Mouse (Mus musculus): Measurements from ENCODE around the gene Mex3a. TPM values are rescaled to one million over a fixed set of nuclear protein-coding genes. Genes with fewer than 3 reads are reported as not detected.

The Mex3a gene
- 25.2 and 26.3 TPM in 2 replicates for polyA plus RNA-seq (2014; fragmentation: Nextera tagmentation; extraction: Ambion mirVana)

DNA sequence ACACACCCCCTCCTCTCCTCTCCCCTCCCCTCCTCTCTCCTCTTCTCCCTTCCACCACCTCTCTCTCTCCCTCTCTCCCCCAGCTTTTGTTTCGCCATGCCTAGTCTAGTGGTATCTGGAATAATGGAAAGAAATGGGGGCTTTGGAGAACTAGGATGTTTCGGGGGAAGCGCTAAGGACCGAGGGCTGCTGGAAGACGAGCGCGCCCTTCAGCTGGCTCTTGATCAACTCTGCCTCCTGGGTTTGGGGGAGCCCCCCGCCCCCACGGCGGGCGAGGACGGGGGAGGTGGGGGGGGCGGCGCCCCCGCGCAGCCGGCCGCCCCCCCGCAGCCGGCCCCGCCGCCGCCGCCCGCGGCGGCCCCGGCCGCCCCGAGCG, at the start of gene Mex3a:
Gene Mex3a, plus strand, starts transcription at position 97 of the 376 bp plus-strand sequence.
- Histone ChIP-seq H3K36me3 (ENCODE audit: control insufficient read depth, insufficient read depth, low read length) (peaks cover 15% of the 10 kb centered on the region), H3K27ac (ENCODE audit: low read length) (peak within 1 kb of the TSS; percentile 98), H3K9me3 (ENCODE audit: control insufficient read depth, low read depth, low read length) (no peaks in the 10 kb centered on the region), H3K4me2 (replicated peaks; ENCODE audit: low read depth, low read length) (peak within 1 kb of the TSS; percentile 91), H3K9ac (replicated peaks; ENCODE audit: low read depth, low read length) (peak within 1 kb of the TSS; percentile 94), H3K4me1 (ENCODE audit: control insufficient read depth, insufficient read depth, low read length) (peaks cover 58% of the 10 kb centered on the region), H3K4me3 (ENCODE audit: low read depth, low read length) (peak within 1 kb of the TSS; percentile 67), H3K27me3 (ENCODE audit: control insufficient read depth, insufficient read depth, low read length) (no peaks in the 10 kb centered on the region)
- ATAC-seq (ENCODE audit: insufficient number of reproducible peaks, insufficient read depth, low FRiP score, low read depth) = no peak
- WGBS = under 1% methylated on average over 30 of the region's 31 CpGs

DNA sequence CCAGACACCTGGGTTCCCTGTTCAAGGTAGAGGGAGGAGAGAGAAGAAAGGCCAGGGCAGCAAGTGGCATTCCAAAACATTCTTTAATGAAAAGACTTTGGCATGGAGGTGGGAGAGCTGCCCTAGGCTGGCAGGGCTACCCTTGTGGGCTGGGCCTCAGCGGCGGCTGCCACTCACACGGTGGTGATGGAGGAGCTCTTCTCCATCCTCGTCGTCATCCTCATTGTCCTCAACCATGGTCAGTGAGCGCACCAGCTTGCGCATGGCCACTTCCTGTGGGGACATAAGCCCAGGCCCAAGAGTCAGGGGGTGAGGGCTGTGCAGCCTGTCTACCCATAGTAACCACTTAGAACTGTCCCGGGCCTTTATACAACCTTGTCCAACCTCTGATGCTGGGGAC, 49.1 kb upstream of the Mex3a start:
- ATAC-seq (ENCODE audit: insufficient number of reproducible peaks, insufficient read depth, low FRiP score, low read depth) = no peak
- WGBS = 78% methylated on average over 8 of the region's 8 CpGs
- H3K27me3 ChIP-seq (ENCODE audit: control insufficient read depth, insufficient read depth, low read length) = no peaks in the 10 kb centered on the region
- no peak overlapping the region for H3K9ac ChIP-seq (replicated peaks; ENCODE audit: low read depth, low read length)
- H3K36me3 ChIP-seq (ENCODE audit: control insufficient read depth, insufficient read depth, low read length) = peaks cover 20% of the 10 kb centered on the region
- no peak overlapping the region for H3K4me2 ChIP-seq (replicated peaks; ENCODE audit: low read depth, low read length)
- no peaks in the 10 kb centered on the region for H3K9me3 ChIP-seq (ENCODE audit: control insufficient read depth, low read depth, low read length)
- no peak overlapping the region for H3K27ac ChIP-seq (ENCODE audit: low read length)
- H3K4me3 ChIP-seq (ENCODE audit: low read depth, low read length) = no peak overlapping the region
- peaks cover 6% of the 10 kb centered on the region; the same call in 1 of the 2 replicates for H3K4me1 ChIP-seq (ENCODE audit: control insufficient read depth, insufficient read depth, low read length)

DNA sequence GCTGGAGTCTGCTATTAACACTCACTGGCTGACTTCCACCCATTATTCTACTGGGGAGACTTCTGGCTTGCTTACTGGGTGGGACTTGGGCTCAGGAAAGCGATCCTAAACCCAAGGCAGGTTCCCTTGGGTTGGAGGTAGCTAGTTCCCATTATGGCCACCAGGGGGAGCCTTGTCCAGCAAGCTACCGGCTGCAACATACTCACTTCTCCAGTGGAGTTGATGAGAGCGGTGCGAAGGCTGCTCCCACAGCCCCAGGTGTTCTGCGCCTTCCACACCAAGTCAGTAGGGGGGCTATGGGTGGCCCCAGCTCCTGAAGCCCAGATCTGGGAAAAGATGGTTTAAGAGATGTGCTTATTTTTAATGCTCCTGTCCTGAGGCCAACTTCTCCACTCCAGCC, 48.6 kb upstream of the Mex3a start:
- H3K4me1 ChIP-seq (ENCODE audit: control insufficient read depth, insufficient read depth, low read length) = peaks cover 11% of the 10 kb centered on the region; the same call in 1 of the 2 replicates
- no peak overlapping the region for H3K27ac ChIP-seq (ENCODE audit: low read length)
- H3K4me3 ChIP-seq (ENCODE audit: low read depth, low read length) = no peak overlapping the region
- H3K9ac ChIP-seq (replicated peaks; ENCODE audit: low read depth, low read length) = no peak overlapping the region
- peaks cover 20% of the 10 kb centered on the region for H3K36me3 ChIP-seq (ENCODE audit: control insufficient read depth, insufficient read depth, low read length)
- no peaks in the 10 kb centered on the region for H3K9me3 ChIP-seq (ENCODE audit: control insufficient read depth, low read depth, low read length)
- WGBS = 10% methylated on average over 5 of the region's 5 CpGs
- 0 out of 2 replicates have a peak, but pooled peaks have one; percentile 30 for ATAC-seq (ENCODE audit: insufficient number of reproducible peaks, insufficient read depth, low FRiP score, low read depth)
- H3K27me3 ChIP-seq (ENCODE audit: control insufficient read depth, insufficient read depth, low read length) = no peaks in the 10 kb centered on the region
- H3K4me2 ChIP-seq (replicated peaks; ENCODE audit: low read depth, low read length) = no peak overlapping the region

DNA sequence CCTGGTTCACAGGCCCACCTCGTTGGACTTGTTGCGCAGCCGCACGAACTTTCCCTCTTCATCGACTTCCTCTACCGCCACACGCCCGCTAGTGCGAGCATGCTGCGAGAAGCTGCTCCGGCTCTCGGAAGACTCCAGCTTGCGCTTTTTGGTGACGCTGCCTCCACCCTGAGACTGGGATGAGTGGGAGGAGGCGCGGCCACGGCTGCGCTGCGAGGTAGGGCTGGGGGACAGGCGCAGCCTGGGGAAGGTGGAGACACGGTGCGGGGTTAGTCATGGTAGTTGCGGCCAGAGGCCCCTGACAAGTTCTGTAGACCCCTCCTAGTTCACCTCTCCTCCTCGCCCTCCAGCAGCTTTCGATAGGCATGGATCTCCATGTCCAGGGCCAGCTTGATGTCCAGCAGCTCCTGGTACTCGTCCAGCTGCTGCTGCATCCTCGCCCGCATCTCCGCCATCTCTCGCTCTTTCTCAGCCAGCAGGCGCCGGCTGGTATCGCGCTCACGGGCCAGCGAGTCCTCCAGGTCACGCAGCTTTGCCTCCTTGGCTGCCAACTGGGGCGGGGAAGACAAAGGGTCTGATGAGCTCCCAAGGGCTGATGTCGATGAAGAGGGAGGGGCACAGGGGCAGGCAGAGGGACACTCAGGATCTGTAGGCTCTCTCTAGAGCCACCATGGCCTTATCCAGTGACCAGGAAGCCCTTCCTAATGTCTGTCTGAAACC, 47.4 kb upstream of the Mex3a start:
- Histone ChIP-seq H3K4me3 (ENCODE audit: low read depth, low read length) (peak overlapping the region; percentile 16), H3K4me2 (replicated peaks; ENCODE audit: low read depth, low read length) (peak overlapping the region; percentile 30), H3K9me3 (ENCODE audit: control insufficient read depth, low read depth, low read length) (no peaks in the 10 kb centered on the region), H3K36me3 (ENCODE audit: control insufficient read depth, insufficient read depth, low read length) (peaks cover 20% of the 10 kb centered on the region), H3K27ac (ENCODE audit: low read length) (no peak overlapping the region), H3K9ac (replicated peaks; ENCODE audit: low read depth, low read length) (no peak overlapping the region), H3K4me1 (ENCODE audit: control insufficient read depth, insufficient read depth, low read length) (peaks cover 20% of the 10 kb centered on the region; the same call in 1 of the 2 replicates), H3K27me3 (ENCODE audit: control insufficient read depth, insufficient read depth, low read length) (no peaks in the 10 kb centered on the region)
- ATAC-seq (ENCODE audit: insufficient number of reproducible peaks, insufficient read depth, low FRiP score, low read depth) = no peak
- WGBS = 17% methylated on average over 39 of the region's 39 CpGs

DNA sequence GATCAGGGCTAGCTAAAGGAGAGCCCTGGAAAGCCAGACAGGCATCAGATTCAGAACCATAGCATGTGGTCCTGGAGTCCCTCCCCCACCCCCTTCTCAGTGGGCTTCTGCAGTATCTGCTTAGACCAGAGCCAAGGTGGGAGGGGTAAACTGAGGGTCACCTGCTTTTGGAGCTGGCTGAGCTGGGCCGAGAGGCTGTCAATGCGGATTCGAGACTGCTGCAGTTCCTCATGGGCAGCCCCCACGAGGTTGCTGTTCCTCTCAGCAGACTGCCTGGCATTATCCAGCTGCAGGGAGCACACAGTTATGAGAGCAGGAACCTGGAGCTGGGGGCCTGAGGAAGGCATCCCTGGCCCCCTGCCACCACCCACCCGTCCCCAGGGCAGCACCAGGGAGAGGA, 46.2 kb upstream of the Mex3a start:
- H3K4me3 ChIP-seq (ENCODE audit: low read depth, low read length) = no peak overlapping the region
- H3K9ac ChIP-seq (replicated peaks; ENCODE audit: low read depth, low read length) = no peak overlapping the region
- no peak overlapping the region for H3K27ac ChIP-seq (ENCODE audit: low read length)
- H3K4me2 ChIP-seq (replicated peaks; ENCODE audit: low read depth, low read length) = no peak overlapping the region
- no peak for ATAC-seq (ENCODE audit: insufficient number of reproducible peaks, insufficient read depth, low FRiP score, low read depth)
- H3K27me3 ChIP-seq (ENCODE audit: control insufficient read depth, insufficient read depth, low read length) = no peaks in the 10 kb centered on the region
- H3K9me3 ChIP-seq (ENCODE audit: control insufficient read depth, low read depth, low read length) = no peaks in the 10 kb centered on the region
- H3K36me3 ChIP-seq (ENCODE audit: control insufficient read depth, insufficient read depth, low read length) = peaks cover 20% of the 10 kb centered on the region
- WGBS = 77% methylated on average over 5 of the region's 5 CpGs
- H3K4me1 ChIP-seq (ENCODE audit: control insufficient read depth, insufficient read depth, low read length) = peaks cover 20% of the 10 kb centered on the region; the same call in 1 of the 2 replicates

DNA sequence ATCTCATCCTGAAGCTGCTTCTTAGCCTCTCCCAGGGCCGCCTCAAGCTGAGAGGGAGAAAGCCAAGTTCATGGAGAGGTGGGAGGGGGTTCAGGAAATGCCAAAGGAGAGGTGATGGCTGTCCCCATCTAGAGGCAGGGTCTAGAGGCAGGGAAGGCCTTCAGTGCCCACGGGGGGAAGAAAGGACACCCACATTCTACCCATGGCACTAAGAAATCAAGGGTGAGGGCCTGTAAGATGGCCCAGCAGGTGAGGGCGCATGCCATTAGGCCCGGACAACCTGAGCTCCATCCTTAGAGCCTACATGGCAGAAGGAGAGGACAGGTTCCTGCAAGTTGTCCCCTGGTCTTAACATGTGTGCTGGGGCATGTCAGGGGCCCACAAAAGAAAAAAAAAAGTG, 45.3 kb upstream of the Mex3a start:
- H3K4me3 ChIP-seq (ENCODE audit: low read depth, low read length) = no peak overlapping the region
- no peak overlapping the region for H3K4me2 ChIP-seq (replicated peaks; ENCODE audit: low read depth, low read length)
- H3K27me3 ChIP-seq (ENCODE audit: control insufficient read depth, insufficient read depth, low read length) = no peaks in the 10 kb centered on the region
- H3K4me1 ChIP-seq (ENCODE audit: control insufficient read depth, insufficient read depth, low read length) = peaks cover 20% of the 10 kb centered on the region; the same call in 1 of the 2 replicates
- no peak overlapping the region for H3K27ac ChIP-seq (ENCODE audit: low read length)
- ATAC-seq (ENCODE audit: insufficient number of reproducible peaks, insufficient read depth, low FRiP score, low read depth) = no peak
- no peak overlapping the region for H3K9ac ChIP-seq (replicated peaks; ENCODE audit: low read depth, low read length)
- peaks cover 20% of the 10 kb centered on the region for H3K36me3 ChIP-seq (ENCODE audit: control insufficient read depth, insufficient read depth, low read length)
- WGBS = 77% methylated on average over 4 of the region's 4 CpGs
- no peaks in the 10 kb centered on the region for H3K9me3 ChIP-seq (ENCODE audit: control insufficient read depth, low read depth, low read length)

DNA sequence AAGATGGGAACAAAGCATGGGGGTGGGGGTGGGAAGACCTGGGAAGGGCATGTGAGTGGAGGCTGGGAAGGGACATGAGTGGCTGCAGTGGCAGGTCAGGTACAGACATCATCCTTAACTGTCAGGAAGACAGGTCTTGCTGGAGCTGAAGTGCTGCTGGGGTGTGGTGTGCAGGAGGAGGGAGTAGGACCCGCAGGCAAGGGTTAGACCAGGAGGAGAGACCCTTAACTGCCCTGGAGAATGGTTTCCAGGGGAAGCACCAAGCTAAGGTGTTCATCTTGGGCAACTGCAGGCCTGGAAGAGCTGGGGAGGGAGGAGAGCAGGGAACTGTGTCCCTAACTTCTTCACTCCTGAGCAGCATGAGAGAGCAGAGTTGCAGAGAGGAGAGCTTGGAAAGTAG, 44.8 kb upstream of the Mex3a start:
- ATAC-seq (ENCODE audit: insufficient number of reproducible peaks, insufficient read depth, low FRiP score, low read depth) = no peak
- Histone ChIP-seq H3K4me1 (ENCODE audit: control insufficient read depth, insufficient read depth, low read length) (peaks cover 23% of the 10 kb centered on the region; the same call in 1 of the 2 replicates), H3K9me3 (ENCODE audit: control insufficient read depth, low read depth, low read length) (no peaks in the 10 kb centered on the region), H3K27ac (ENCODE audit: low read length) (no peak overlapping the region), H3K4me3 (ENCODE audit: low read depth, low read length) (no peak overlapping the region), H3K4me2 (replicated peaks; ENCODE audit: low read depth, low read length) (no peak overlapping the region), H3K27me3 (ENCODE audit: control insufficient read depth, insufficient read depth, low read length) (no peaks in the 10 kb centered on the region), H3K36me3 (ENCODE audit: control insufficient read depth, insufficient read depth, low read length) (peaks cover 20% of the 10 kb centered on the region), H3K9ac (replicated peaks; ENCODE audit: low read depth, low read length) (no peak overlapping the region)
- 82% methylated on average over 1 of the region's 1 CpGs for WGBS

DNA sequence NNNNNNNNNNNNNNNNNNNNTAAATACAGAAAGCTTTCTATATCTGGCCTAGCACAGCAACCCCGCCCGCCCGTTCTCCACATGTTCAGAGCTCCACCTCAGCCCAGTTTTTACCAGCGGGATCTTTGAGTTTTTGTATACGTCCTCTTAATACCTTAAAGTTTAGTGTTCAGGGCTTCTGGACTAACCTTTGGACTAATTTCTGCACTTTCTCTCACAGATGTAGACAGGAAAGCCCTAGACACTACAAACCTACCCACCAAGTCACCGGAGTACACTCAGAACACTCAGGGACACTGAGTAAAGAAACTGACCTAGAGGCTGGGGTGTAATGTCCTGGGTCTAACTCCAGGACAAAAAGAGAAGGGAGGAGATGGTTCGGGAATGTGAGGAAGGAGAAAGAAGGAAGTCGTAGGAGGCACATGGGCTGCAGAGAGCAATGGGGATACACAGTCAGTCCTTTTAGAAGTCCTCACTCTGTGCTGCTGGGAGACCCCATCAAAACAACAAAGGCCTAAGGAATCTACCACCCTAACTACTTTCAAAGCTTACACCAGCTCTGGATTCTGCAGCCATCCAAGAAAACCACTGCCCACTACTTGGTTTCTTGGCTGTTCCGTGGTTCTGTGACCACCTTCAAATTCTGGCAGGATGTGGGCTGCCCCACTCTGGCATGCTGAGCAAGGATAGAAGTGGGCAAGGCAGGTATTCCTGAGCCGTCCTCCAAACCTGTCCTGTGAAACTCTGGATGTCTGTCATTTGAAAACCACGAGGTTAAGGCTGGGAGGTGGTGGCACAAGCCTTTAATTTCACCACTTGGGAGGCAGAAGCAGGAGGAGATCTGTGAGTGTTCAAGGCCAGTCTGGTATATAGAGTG, 38.3 kb upstream of the Mex3a start:
- Histone ChIP-seq H3K9ac (replicated peaks; ENCODE audit: low read depth, low read length) (no peak overlapping the region), H3K9me3 (ENCODE audit: control insufficient read depth, low read depth, low read length) (no peaks in the 10 kb centered on the region), H3K4me2 (replicated peaks; ENCODE audit: low read depth, low read length) (peak overlapping the region; percentile 86), H3K27ac (ENCODE audit: low read length) (peak overlapping the region; percentile 96), H3K4me3 (ENCODE audit: low read depth, low read length) (peak overlapping the region; percentile 25; the same call in 1 of the 2 replicates), H3K27me3 (ENCODE audit: control insufficient read depth, insufficient read depth, low read length) (no peaks in the 10 kb centered on the region), H3K4me1 (ENCODE audit: control insufficient read depth, insufficient read depth, low read length) (peaks cover 32% of the 10 kb centered on the region; the same call in 1 of the 2 replicates), H3K36me3 (ENCODE audit: control insufficient read depth, insufficient read depth, low read length) (peaks cover 3% of the 10 kb centered on the region; the same call in 1 of the 2 replicates)
- WGBS = 67% methylated on average over 11 of the region's 11 CpGs
- no peak for ATAC-seq (ENCODE audit: insufficient number of reproducible peaks, insufficient read depth, low FRiP score, low read depth)

Measured in stomach, embryonic 14.5 days (tissue).